Mouse (Mus musculus) heart, adult 9 months (tissue): ENCODE data around the gene Apoc3.

Experiments used
- DNase-seq, 2 experiments: peaks; one replicate each; pipeline ENCODE4 v3.0.0; 2022; ENCODE audit warnings: low spot score in 2 of 2

Apoc3 gene

GRCm38 (mm10) chr9:46230450-46230975 is 4.9 kb downstream of the Apoc3 start:
- DNase-seq: no peak

GRCm38 (mm10) chr9:46229573-46230449 is 5.6 kb downstream of the Apoc3 start:
- peak; percentile 69 to 79 for DNase-seq

DNA sequence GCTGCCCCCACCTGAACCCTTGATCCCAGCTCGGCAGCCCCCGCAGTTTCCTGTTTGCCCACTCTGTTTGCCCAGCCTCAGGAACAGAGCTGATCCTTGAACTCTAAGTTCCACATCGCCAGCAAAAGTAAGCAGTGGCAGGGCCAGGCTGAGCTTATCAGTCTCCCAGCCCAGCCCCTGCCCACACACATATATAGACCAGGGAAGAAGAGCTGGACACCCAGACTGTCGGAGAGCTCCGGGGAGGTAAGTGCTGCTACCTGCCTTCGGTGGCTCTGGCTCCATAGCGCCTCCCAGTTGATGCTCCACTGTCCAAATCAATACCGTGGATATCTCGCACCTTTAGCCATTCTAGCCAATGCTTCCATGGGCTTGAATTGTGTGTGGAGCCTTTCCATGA is 6.9 kb downstream of the Apoc3 start, which contains the start of gene Apoa1:
Gene Apoa1, plus strand, starts transcription at position 90 of the 400 bp plus-strand sequence.
- DNase-seq: no peak

DNA sequence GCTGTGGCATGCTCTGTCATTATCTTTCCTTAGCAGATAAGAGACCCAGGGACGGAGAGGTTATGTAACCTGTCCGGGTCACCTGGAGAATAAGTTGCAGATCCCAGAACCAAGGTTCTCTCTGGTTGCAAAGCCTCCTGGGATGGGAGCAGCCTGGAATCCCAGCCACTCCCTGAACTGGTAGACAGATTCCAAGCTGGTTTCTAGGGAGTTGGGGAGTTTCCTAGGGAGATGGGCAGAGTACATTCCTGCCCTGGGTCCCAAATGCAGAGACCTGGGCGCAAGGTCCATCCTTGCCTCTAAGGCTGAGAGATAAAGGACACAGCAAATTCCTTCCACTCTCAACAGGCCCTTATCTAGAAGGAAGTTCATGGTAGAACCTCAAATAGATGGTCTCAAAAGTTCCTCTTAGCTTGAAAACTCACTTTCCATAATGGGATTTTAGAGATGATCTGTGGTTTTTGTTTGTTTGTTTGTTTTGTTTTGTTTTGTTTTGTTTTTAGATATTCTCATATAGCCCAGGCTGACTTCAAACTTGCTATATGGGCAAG is 8.3 kb downstream of the Apoc3 start:
- DNase-seq: no peak

DNA sequence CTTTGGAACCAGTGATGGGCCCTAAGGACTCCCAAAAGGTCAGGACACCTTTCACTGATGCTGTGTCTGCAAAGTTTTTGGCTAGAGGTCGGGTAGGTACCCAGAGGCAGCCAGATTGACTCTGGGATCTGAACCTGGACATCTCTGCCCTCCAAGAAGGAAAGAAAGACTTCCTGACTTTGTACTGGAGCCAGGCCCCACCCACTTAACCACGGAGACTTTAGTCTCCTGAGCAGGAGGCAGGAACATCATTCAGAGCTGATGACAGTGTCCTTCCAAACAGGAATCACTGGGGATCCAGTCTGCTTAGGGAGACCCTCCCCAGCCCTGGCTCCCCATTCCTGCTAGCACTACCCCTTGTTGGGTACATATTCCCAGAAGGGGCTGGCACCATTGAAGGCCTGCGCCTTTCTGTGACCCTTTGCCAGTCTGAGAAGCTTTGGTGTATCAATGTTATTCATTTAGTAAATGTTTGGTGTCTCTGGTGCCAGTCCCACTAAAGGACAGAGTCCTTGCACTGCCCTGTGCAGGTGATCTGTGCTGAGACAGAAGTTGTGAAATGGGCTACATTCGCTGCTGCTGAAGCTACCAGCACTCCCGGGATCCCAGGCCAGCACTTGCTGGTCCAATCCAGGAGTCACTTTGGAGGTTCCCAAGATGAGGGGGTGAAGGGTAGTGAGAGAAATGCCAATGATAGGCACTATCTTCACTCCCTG is 10.3 kb downstream of the Apoc3 start:
- DNase-seq: no peak

GRCm38 (mm10) chr9:46224101-46224500 is 11.3 kb downstream of the Apoc3 start:
- DNase-seq: no peak

GRCm38 (mm10) chr9:46223090-46223489 is 12.3 kb downstream of the Apoc3 start:
- DNase-seq: peak; percentile 23 to 30

DNA sequence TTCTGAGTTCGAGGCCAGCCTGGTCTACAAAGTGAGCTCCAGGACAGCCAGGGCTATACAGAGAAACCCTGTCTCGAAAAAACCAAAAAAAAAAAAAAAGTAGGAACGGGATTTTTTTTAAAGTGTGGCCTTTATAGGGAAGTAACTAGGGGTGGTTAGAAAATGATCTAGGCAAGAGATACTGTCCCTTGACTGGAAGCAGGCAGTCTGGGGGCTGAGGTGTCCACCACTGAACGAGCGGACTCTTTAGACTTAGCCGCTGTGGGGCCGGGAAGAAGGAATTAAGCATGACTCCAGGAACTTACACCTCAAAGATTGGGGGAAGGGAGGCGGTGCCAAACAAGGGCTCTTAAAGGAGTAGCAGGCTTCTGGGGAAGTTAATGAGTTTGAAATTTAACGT is 17.3 kb downstream of the Apoc3 start:
- DNase-seq: no peak

DNA sequence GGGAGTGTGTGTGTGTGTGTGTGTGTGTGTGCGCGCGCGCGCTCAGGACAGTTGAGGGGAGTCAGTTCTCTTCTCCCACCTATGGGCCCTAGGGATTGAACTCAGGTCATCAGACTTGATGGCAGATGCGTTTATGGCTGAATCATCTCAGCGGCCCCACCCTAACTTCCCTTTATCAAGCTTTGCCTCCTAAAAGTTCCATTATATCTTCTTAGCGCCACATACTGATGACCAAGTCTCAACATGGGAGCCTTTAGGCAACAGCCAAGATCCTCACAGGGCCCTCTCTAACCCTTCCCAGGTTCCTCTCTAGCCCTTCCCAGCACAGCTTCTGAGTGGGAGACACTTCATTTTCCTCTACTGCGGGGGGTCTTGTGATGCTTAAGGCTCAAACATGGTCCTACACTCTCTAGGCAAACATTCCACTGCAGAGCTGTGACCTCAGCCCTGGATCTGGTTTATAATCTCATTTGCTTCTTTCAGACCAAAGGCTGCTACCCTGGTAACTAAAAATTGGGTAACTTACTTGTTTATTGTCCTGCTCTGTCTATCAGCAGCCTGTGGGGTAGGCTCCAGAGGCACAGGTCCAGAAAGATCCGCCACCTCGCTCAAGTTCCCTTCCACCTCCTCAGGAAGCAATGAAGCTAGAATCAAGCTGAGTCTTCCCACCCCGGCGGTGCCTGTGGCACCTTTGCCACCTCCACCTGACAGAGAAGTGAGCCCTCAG is 18.5 kb downstream of the Apoc3 start:
- DNase-seq: no peak

DNA sequence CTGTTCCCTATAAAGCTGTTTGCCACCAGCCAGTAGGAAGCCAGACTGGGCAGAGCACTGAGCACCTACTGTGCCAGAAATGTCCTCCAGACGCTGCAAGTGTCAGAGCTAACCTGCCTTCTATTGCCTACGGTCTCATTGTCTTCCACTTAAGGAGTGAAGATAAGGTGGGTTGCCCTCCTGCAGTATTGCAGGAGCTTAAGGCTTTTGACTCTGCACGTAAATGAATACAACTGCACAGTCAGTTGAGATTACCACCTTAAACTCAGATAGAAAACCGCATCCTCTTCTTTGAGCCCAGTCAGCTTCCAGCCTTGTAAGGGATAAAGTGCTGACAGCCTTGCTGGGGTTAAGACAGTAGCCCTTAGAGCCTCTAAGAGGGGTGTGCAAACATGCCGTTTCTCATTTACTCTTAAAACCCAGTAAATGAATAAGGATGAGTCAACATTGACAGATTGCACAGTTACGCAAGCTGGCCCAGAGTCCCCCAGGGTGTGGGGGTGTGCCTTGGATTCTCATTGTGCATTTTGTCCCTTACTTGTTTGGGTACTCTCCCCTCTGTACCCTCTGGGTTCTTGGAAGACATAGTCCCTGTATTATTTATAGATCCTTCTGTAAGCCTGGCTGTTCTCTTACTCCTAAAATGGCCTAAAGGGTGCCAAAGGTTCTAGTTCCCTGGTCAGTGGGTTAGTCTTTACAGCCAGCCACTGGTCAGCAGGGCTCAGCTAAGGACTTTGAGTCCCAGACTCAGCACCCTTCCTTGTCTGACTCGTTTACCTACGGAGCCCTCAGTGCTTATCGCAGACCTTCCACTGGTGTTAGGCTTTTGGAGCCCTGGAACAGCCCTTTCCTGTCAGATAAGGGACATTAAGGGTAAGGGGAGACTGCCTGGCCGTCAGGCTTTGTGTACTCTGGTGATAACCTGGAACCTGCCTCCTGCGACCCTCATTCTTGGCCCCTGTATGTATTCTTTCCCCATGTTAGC is 19.8 kb downstream of the Apoc3 start:
- peak; percentile 34 to 48 for DNase-seq

DNA sequence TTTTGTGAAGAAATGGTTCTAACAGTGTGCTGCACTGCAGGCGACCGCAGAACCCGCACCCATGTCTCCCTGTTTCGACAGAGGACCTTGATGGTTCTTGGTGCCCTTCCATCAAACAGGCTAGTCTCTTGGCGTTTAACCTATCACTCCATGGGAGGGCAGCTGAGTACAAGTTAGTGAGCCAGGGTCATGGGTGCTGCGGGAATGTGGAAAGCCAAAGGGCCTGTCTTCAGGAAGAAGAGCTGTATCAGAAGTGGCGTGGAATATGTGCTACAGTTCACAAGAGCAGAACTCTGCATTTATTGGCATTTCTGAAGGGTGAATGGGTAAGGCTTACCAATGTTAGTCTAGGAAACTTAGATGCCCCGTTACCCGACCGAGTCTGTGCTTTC is 20.5 kb downstream of the Apoc3 start:
- no peak for DNase-seq

- DNase-seq: no peak
Observed at GRCm38 (mm10) chr9:46214276-46214675, 21.2 kb downstream of the Apoc3 start.

GRCm38 (mm10) chr9:46210473-46210872 is 25.0 kb downstream of the Apoc3 start:
- DNase-seq: no peak

- no peak for DNase-seq
Observed at GRCm38 (mm10) chr9:46208401-46208974, 26.9 kb downstream of the Apoc3 start.

DNA sequence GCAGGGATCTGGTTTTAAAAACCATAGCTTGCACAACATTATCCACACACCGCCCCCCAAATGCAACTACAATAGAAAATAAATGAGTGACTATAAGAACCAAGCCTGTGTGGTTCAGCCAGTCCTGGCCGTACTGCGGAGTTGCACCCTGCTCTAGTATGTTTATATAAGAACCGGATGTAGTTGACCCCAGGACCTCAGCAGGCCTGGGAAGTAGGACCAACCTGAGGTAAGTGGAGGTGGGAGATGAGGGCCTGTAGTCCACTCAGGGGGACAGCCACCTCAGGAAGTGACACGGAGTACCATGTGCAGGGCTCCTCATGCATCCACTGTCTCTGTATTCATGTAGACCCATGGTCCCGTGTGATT is 28.0 kb downstream of the Apoc3 start:
- DNase-seq: no peak

- DNase-seq: no peak
Observed at GRCm38 (mm10) chr9:46206834-46207500, 28.5 kb downstream of the Apoc3 start.

DNA sequence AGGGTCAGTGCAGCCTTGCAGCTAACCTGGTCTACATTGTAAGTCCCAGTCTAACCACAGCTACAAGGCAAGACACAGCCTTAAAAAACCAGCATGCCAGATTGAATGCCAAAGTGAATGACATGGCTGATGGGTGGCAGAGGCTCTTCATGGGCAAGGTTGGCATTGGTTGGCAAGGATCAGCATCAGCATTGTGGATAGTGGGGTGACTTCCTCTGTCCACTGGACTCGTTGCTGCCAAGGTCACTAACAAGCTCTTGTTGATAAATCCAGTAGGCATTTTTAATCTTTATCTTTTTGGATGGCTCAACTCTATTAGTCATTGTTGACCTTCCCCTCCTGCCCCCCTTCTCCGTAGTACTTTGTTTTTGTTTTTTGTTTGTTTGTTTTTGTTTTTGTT is 35.8 kb downstream of the Apoc3 start:
- no peak for DNase-seq

GRCm38 (mm10) chr9:46198936-46199335 is 36.5 kb downstream of the Apoc3 start:
- no peak for DNase-seq

- DNase-seq: peak; percentile 50 to 52
Observed at GRCm38 (mm10) chr9:46198461-46198860, 37.0 kb downstream of the Apoc3 start.
